Mouse (Mus musculus): ENCODE measurements at regions not wholly inside any gene's neighbourhood (a gene's known extent, or its start where the extent isn't known, plus 50 kb on each side); places are given as distances from the start of the nearest gene placed in this dataset.

GRCm38 (mm10) chrX:99396180-99396579 lies 74.9 kb downstream of the Pja1 start:
- Histone ChIP-seq H3K9me3 (ENCODE audit: control insufficient read depth, low read length) (no peaks in the 10 kb centered on the region), H3K4me1 (replicated peaks; ENCODE audit: control insufficient read depth, insufficient read depth, low read length) (no peaks in the 10 kb centered on the region), H3K27me3 (ENCODE audit: control insufficient read depth, insufficient read depth, low read depth, low read length) (no peaks in the 10 kb centered on the region; the same call in none of the 2 replicates), H3K9ac (ENCODE audit: low read length) (no peak overlapping the region), H3K27ac (ENCODE audit: low read length) (no peak overlapping the region), H3K4me3 (ENCODE audit: low read length) (no peak overlapping the region), H3K36me3 (ENCODE audit: control insufficient read depth, insufficient read depth, low read length) (no peaks in the 10 kb centered on the region), H3K4me2 (ENCODE audit: low read depth, low read length) (no peak overlapping the region)
- ATAC-seq (ENCODE audit: low read depth): peak; percentile 73
- WGBS: 64% methylated on average over 6 of the region's 6 CpGs

GRCm38 (mm10) chrX:99395067-99395466 lies 76.0 kb downstream of the Pja1 start:
- peaks cover 3% of the 10 kb centered on the region; the same call in 1 of the 2 replicates for H3K4me1 ChIP-seq (replicated peaks; ENCODE audit: control insufficient read depth, insufficient read depth, low read length)
- H3K9ac ChIP-seq (ENCODE audit: low read length): no peak overlapping the region
- no peaks in the 10 kb centered on the region for H3K36me3 ChIP-seq (ENCODE audit: control insufficient read depth, insufficient read depth, low read length)
- H3K27ac ChIP-seq (ENCODE audit: low read length): no peak overlapping the region
- no peak overlapping the region for H3K4me3 ChIP-seq (ENCODE audit: low read length)
- no peaks in the 10 kb centered on the region for H3K9me3 ChIP-seq (ENCODE audit: control insufficient read depth, low read length)
- ATAC-seq (ENCODE audit: low read depth): no peak
- no peaks in the 10 kb centered on the region; the same call in none of the 2 replicates for H3K27me3 ChIP-seq (ENCODE audit: control insufficient read depth, insufficient read depth, low read depth, low read length)
- WGBS: 79% methylated on average over 3 of the region's 3 CpGs
- no peak overlapping the region for H3K4me2 ChIP-seq (ENCODE audit: low read depth, low read length)

GRCm38 (mm10) chrX:99391628-99392027 lies 79.4 kb downstream of the Pja1 start:
- peaks cover 3% of the 10 kb centered on the region; the same call in 1 of the 2 replicates for H3K4me1 ChIP-seq (replicated peaks; ENCODE audit: control insufficient read depth, insufficient read depth, low read length)
- no peaks in the 10 kb centered on the region; the same call in none of the 2 replicates for H3K27me3 ChIP-seq (ENCODE audit: control insufficient read depth, insufficient read depth, low read depth, low read length)
- ATAC-seq (ENCODE audit: low read depth): no peak
- WGBS: 65% methylated on average over 6 of the region's 6 CpGs
- H3K27ac ChIP-seq (ENCODE audit: low read length): no peak overlapping the region
- no peak overlapping the region for H3K9ac ChIP-seq (ENCODE audit: low read length)
- no peak overlapping the region for H3K4me2 ChIP-seq (ENCODE audit: low read depth, low read length)
- no peaks in the 10 kb centered on the region for H3K9me3 ChIP-seq (ENCODE audit: control insufficient read depth, low read length)
- H3K4me3 ChIP-seq (ENCODE audit: low read length): no peak overlapping the region
- H3K36me3 ChIP-seq (ENCODE audit: control insufficient read depth, insufficient read depth, low read length): no peaks in the 10 kb centered on the region

- no peak overlapping the region for H3K4me2 ChIP-seq (ENCODE audit: low read depth, low read length)
- 75% methylated on average over 2 of the region's 2 CpGs for WGBS
- no peak overlapping the region for H3K27ac ChIP-seq (ENCODE audit: low read length)
- peaks cover 3% of the 10 kb centered on the region; the same call in 1 of the 2 replicates for H3K4me1 ChIP-seq (replicated peaks; ENCODE audit: control insufficient read depth, insufficient read depth, low read length)
- no peak for ATAC-seq (ENCODE audit: low read depth)
- H3K4me3 ChIP-seq (ENCODE audit: low read length): no peak overlapping the region
- no peaks in the 10 kb centered on the region for H3K36me3 ChIP-seq (ENCODE audit: control insufficient read depth, insufficient read depth, low read length)
- H3K9me3 ChIP-seq (ENCODE audit: control insufficient read depth, low read length): no peaks in the 10 kb centered on the region
- H3K9ac ChIP-seq (ENCODE audit: low read length): no peak overlapping the region
- H3K27me3 ChIP-seq (ENCODE audit: control insufficient read depth, insufficient read depth, low read depth, low read length): no peaks in the 10 kb centered on the region; the same call in none of the 2 replicates
Observed at GRCm38 (mm10) chrX:99390462-99390838, 80.6 kb downstream of the Pja1 start.

- H3K4me1 ChIP-seq (replicated peaks; ENCODE audit: control insufficient read depth, insufficient read depth, low read length): peaks cover 3% of the 10 kb centered on the region; the same call in 1 of the 2 replicates
- no peaks in the 10 kb centered on the region; the same call in none of the 2 replicates for H3K27me3 ChIP-seq (ENCODE audit: control insufficient read depth, insufficient read depth, low read depth, low read length)
- no peak overlapping the region for H3K27ac ChIP-seq (ENCODE audit: low read length)
- 41% methylated on average over 12 of the region's 12 CpGs for WGBS
- no peaks in the 10 kb centered on the region for H3K36me3 ChIP-seq (ENCODE audit: control insufficient read depth, insufficient read depth, low read length)
- no peaks in the 10 kb centered on the region for H3K9me3 ChIP-seq (ENCODE audit: control insufficient read depth, low read length)
- no peak overlapping the region for H3K4me2 ChIP-seq (ENCODE audit: low read depth, low read length)
- H3K9ac ChIP-seq (ENCODE audit: low read length): no peak overlapping the region
- no peak overlapping the region for H3K4me3 ChIP-seq (ENCODE audit: low read length)
- ATAC-seq (ENCODE audit: low read depth): peak; percentile 28; the same call in 1 of the 2 replicates
Observed at GRCm38 (mm10) chrX:99389778-99390461, 81.2 kb downstream of the Pja1 start.

GRCm38 (mm10) chrX:99370711-99371110 lies 100.4 kb downstream of the Pja1 start:
- no peak overlapping the region for H3K27ac ChIP-seq (ENCODE audit: low read length)
- H3K36me3 ChIP-seq (ENCODE audit: control insufficient read depth, insufficient read depth, low read length): no peaks in the 10 kb centered on the region
- ATAC-seq (ENCODE audit: low read depth): no peak
- WGBS: 76% methylated on average over 5 of the region's 5 CpGs
- H3K9me3 ChIP-seq (ENCODE audit: control insufficient read depth, low read length): no peaks in the 10 kb centered on the region
- H3K4me2 ChIP-seq (ENCODE audit: low read depth, low read length): no peak overlapping the region
- no peaks in the 10 kb centered on the region; the same call in none of the 2 replicates for H3K27me3 ChIP-seq (ENCODE audit: control insufficient read depth, insufficient read depth, low read depth, low read length)
- no peak overlapping the region for H3K9ac ChIP-seq (ENCODE audit: low read length)
- no peak overlapping the region for H3K4me3 ChIP-seq (ENCODE audit: low read length)
- no peaks in the 10 kb centered on the region for H3K4me1 ChIP-seq (replicated peaks; ENCODE audit: control insufficient read depth, insufficient read depth, low read length)

- no peak for ATAC-seq (ENCODE audit: low read depth)
- peaks cover 1% of the 10 kb centered on the region for H3K27me3 ChIP-seq (ENCODE audit: control insufficient read depth, insufficient read depth, low read depth, low read length)
- no peak overlapping the region for H3K4me3 ChIP-seq (ENCODE audit: low read length)
- H3K9ac ChIP-seq (ENCODE audit: low read length): no peak overlapping the region
- no peak overlapping the region for H3K27ac ChIP-seq (ENCODE audit: low read length)
- H3K9me3 ChIP-seq (ENCODE audit: control insufficient read depth, low read length): no peaks in the 10 kb centered on the region
- WGBS: 71% methylated on average over 6 of the region's 6 CpGs
- no peaks in the 10 kb centered on the region for H3K36me3 ChIP-seq (ENCODE audit: control insufficient read depth, insufficient read depth, low read length)
- H3K4me1 ChIP-seq (replicated peaks; ENCODE audit: control insufficient read depth, insufficient read depth, low read length): no peaks in the 10 kb centered on the region
- H3K4me2 ChIP-seq (ENCODE audit: low read depth, low read length): no peak overlapping the region
Observed at GRCm38 (mm10) chrX:99369258-99369900, 101.7 kb downstream of the Pja1 start.

GRCm38 (mm10) chrX:99364072-99364471 lies 107.0 kb downstream of the Pja1 start:
- WGBS: 60% methylated on average over 5 of the region's 5 CpGs
- H3K27ac ChIP-seq (ENCODE audit: low read length): no peak overlapping the region
- H3K4me2 ChIP-seq (ENCODE audit: low read depth, low read length): no peak overlapping the region
- H3K9ac ChIP-seq (ENCODE audit: low read length): no peak overlapping the region
- H3K36me3 ChIP-seq (ENCODE audit: control insufficient read depth, insufficient read depth, low read length): no peaks in the 10 kb centered on the region
- H3K4me1 ChIP-seq (replicated peaks; ENCODE audit: control insufficient read depth, insufficient read depth, low read length): peaks cover 8% of the 10 kb centered on the region
- H3K4me3 ChIP-seq (ENCODE audit: low read length): no peak overlapping the region
- no peaks in the 10 kb centered on the region for H3K9me3 ChIP-seq (ENCODE audit: control insufficient read depth, low read length)
- no peak for ATAC-seq (ENCODE audit: low read depth)
- peaks cover 5% of the 10 kb centered on the region for H3K27me3 ChIP-seq (ENCODE audit: control insufficient read depth, insufficient read depth, low read depth, low read length)

GRCm38 (mm10) chrX:99360095-99360890 lies 110.8 kb downstream of the Pja1 start:
- no peak for ATAC-seq (ENCODE audit: low read depth)
- no peak overlapping the region for H3K4me3 ChIP-seq (ENCODE audit: low read length)
- no peak overlapping the region for H3K27ac ChIP-seq (ENCODE audit: low read length)
- peaks cover 10% of the 10 kb centered on the region for H3K27me3 ChIP-seq (ENCODE audit: control insufficient read depth, insufficient read depth, low read depth, low read length)
- H3K9ac ChIP-seq (ENCODE audit: low read length): no peak overlapping the region
- H3K9me3 ChIP-seq (ENCODE audit: control insufficient read depth, low read length): no peaks in the 10 kb centered on the region
- 50% methylated on average over 11 of the region's 11 CpGs for WGBS
- H3K36me3 ChIP-seq (ENCODE audit: control insufficient read depth, insufficient read depth, low read length): no peaks in the 10 kb centered on the region
- no peak overlapping the region for H3K4me2 ChIP-seq (ENCODE audit: low read depth, low read length)
- peaks cover 15% of the 10 kb centered on the region for H3K4me1 ChIP-seq (replicated peaks; ENCODE audit: control insufficient read depth, insufficient read depth, low read length)
